Mouse (Mus musculus) lung, embryonic 16.5 days (tissue): ENCODE measurements around the gene Pex14. TPM values are rescaled to one million over a fixed set of nuclear protein-coding genes. Genes with fewer than 3 reads are reported as not detected.

ENCODE experiments used
- ATAC-seq: fragments of 200-750 bp; cut with Nextera tagmentation; 2 replicates; pipeline ENCODE4 v1.8.0; 2017; ENCODE audit warnings: low read depth, mild to moderate bottlenecking, moderate library complexity
- H3K27ac ChIP-seq: fragments of 300-500 bp; sonication (generic); 2 replicates; pipeline ENCODE4 v1.5.1; 2014; ENCODE audit warnings: mild to moderate bottlenecking, control low read depth, low read length
- H3K27me3 ChIP-seq: fragments of 300-500 bp; sonication (generic); 2 replicates; pipeline ENCODE4 v1.6.1; 2014; ENCODE audit warnings: low read depth, low read length, mixed read lengths; ENCODE audit not compliant: control insufficient read depth, insufficient read depth
- H3K36me3 ChIP-seq: fragments of 300-500 bp; sonication (generic); 2 replicates; pipeline ENCODE4 v1.6.1; 2014; ENCODE audit warnings: low read length; ENCODE audit not compliant: control insufficient read depth, insufficient read depth
- H3K4me1 ChIP-seq: fragments of 300-500 bp; sonication (generic); replicated peaks from 2 replicates; pipeline ENCODE4 v1.6.1; 2014; ENCODE audit warnings: low read length, mixed read lengths; ENCODE audit not compliant: control insufficient read depth, insufficient read depth
- H3K4me2 ChIP-seq: fragments of 300-500 bp; sonication (generic); 2 replicates; pipeline ENCODE4 v1.6.1; 2014; ENCODE audit warnings: low read depth, low read length, control low read depth
- H3K4me3 ChIP-seq: fragments of 300-500 bp; sonication (generic); 2 replicates; pipeline ENCODE4 v1.5.1; 2014; ENCODE audit warnings: mild to moderate bottlenecking, low read length, control low read depth
- H3K9ac ChIP-seq: fragments of 300-500 bp; sonication (generic); 2 replicates; pipeline ENCODE4 v1.6.1; 2014; ENCODE audit warnings: low read length, control low read depth
- H3K9me3 ChIP-seq: fragments of 300-500 bp; sonication (generic); 2 replicates; pipeline ENCODE4 v1.6.1; 2016; ENCODE audit warnings: low read length; ENCODE audit not compliant: control insufficient read depth
- WGBS: fragments of 180-500 bp; shearing (Covaris S2); extraction: QIAGEN DNeasy Blood & Tissue Kit; methylation state at CpG from one replicate; pipeline ENCODE4 v1.1.7; 2014; 5-methylcytosine and 5-hydroxymethylcytosine counted together
- polyA plus RNA-seq: library from polyadenylated mRNA; unstranded; fragments of >200 nt; fragmentation: Nextera tagmentation; extraction: Ambion mirVana; gene quantifications from 2 replicates; pipeline ENCODE4 v1.2.1, GENCODE M21; 2015

Gene Pex14
- polyA plus RNA-seq, 1 experiment from 2014 or later: 48.8 TPM

DNA sequence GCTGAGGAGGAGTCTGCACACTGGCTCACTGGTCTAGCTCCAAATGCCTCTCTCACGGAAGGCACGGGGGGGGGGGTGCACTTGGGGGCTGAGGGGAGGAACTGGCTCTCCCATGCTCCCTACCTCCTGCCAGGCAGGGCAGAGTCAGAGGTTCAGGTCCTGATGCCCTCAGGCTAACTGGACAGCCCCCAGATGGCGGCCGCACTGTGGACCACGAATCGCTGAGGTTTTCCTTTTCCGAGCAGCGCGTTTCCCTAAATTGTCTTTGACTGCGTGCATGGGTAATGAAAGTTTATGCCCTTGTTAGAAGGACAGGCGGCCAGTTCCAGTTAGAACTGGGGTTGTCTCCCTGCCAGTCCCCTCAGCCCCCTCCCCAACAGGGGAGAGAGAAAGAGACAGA is 179.1 kb downstream of the Pex14 start:
- WGBS: 70% methylated on average over 11 of the region's 11 CpGs
- Histone ChIP-seq H3K4me3 (no peak overlapping the region), H3K36me3 (no peaks in the 10 kb centered on the region), H3K4me1 (peaks cover 36% of the 10 kb centered on the region), H3K27me3 (peaks cover 2% of the 10 kb centered on the region; the same call in 1 of the 2 replicates), H3K27ac (no peak overlapping the region; the same call in 1 of the 2 replicates), H3K4me2 (no peak overlapping the region), H3K9ac (no peak overlapping the region), H3K9me3 (no peaks in the 10 kb centered on the region)
- ATAC-seq: no peak

DNA sequence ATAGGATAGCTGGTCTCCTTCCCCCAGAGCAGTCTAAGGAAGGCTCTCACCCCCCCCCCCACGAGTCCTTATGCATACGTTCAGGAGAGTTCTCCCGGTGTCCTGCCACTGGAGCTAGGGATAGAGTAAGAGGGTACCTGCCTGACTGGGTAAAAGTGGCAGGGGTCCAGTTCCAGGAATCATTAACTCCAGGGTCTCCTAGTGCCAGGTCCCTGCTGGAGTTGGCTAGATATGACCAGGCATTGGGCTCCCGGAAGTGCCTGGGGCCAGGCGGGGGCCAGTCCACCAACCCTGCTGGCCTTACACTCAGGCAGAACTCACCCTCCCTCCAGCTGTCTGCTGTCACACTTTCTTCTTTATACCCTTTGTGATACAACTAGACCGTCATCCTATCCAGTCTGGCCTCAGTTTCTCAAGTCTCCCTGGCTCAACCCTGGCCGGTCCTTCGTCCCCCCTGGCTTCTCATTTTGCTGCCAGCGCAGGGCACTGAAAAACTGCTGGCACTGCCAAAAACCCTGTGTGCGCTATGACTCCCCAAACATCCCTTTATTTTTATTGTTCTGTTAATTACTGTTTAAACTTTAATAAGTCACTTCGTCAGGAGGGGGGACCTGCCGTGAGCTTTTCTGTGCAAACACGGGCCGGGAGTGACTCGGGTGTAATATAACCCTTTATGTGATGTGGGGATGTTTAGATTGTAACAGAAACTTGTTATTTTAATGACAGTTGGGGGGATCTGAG is 180.8 kb downstream of the Pex14 start:
- H3K36me3 ChIP-seq: no peaks in the 10 kb centered on the region
- peaks cover 2% of the 10 kb centered on the region; the same call in 1 of the 2 replicates for H3K27me3 ChIP-seq
- WGBS: 59% methylated on average over 15 of the region's 15 CpGs
- H3K9ac ChIP-seq: no peak overlapping the region
- no peak overlapping the region for H3K27ac ChIP-seq
- no peaks in the 10 kb centered on the region for H3K9me3 ChIP-seq
- ATAC-seq: no peak
- H3K4me2 ChIP-seq: no peak overlapping the region
- H3K4me3 ChIP-seq: no peak overlapping the region
- peaks cover 34% of the 10 kb centered on the region for H3K4me1 ChIP-seq

DNA sequence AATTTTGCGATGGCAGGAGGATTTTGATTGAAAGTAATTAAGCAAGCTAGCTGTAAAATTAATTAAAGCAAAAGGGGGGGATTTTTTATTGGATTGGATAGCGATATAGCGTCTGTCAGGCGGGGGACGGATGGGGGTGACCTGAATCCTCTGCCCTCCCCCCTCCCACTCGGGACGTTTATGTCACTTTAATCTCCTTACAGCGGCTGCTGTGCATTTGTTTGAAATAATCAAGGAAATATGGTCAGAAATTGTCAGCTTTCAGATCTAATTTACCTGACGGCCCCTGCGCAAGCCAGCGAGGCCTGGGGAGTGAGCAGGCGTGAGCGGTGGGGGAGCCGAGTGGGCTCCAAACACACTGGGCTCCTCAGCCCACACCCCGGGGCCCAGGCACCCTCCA is 183.8 kb downstream of the Pex14 start:
- Histone ChIP-seq H3K27ac (no peak overlapping the region), H3K4me1 (peaks cover 20% of the 10 kb centered on the region), H3K4me3 (no peak overlapping the region), H3K9me3 (no peaks in the 10 kb centered on the region), H3K4me2 (no peak overlapping the region), H3K36me3 (no peaks in the 10 kb centered on the region), H3K27me3 (no peaks in the 10 kb centered on the region), H3K9ac (no peak overlapping the region)
- no peak for ATAC-seq
- WGBS: 82% methylated on average over 15 of the region's 15 CpGs

DNA sequence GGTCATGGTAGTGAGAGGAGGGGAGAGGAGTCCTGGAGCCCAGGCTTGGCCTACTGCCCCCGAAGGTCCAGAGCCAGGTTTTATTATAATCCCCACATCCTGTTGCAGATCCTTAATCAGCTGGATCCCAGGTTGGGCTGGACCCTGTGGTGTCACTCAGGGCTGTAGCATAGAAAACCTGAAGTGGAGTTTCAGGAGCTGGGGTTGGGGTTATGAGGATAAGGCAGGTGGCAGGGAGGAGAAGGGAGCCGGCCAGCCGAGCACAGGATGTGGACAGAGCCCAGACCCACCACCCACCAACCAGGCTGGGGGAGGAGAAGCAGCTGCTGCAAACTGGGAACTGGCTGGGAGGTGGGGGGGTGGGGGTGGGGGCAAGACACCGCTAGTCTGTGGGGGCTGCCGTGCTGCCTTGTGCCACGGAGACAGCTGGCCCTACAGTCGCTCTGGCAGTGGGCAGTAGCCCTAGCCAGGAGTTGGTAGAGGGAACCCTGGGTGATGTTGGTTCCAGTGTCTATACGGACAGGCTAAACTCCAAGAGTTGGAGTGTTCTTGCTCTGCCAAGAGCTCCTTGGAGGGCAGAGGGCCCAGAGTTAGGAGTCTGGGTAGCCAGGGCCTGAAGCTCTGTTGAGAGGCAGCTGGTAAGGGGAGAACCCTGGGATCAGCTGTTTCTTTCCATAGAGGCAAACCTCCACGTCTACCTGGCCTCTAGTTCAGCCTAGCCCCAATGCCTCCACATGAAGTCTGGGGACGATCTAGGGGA is 184.6 kb downstream of the Pex14 start:
- H3K9ac ChIP-seq: 0 out of 2 replicates have a peak overlapping the region, but pooled peaks have one; percentile 27
- H3K27me3 ChIP-seq: no peaks in the 10 kb centered on the region
- H3K4me2 ChIP-seq: no peak overlapping the region
- no peaks in the 10 kb centered on the region for H3K9me3 ChIP-seq
- ATAC-seq: peak; percentile 82
- no peaks in the 10 kb centered on the region for H3K36me3 ChIP-seq
- WGBS: 45% methylated on average over 10 of the region's 10 CpGs
- H3K4me1 ChIP-seq: peaks cover 27% of the 10 kb centered on the region
- no peak overlapping the region for H3K27ac ChIP-seq
- H3K4me3 ChIP-seq: no peak overlapping the region

DNA sequence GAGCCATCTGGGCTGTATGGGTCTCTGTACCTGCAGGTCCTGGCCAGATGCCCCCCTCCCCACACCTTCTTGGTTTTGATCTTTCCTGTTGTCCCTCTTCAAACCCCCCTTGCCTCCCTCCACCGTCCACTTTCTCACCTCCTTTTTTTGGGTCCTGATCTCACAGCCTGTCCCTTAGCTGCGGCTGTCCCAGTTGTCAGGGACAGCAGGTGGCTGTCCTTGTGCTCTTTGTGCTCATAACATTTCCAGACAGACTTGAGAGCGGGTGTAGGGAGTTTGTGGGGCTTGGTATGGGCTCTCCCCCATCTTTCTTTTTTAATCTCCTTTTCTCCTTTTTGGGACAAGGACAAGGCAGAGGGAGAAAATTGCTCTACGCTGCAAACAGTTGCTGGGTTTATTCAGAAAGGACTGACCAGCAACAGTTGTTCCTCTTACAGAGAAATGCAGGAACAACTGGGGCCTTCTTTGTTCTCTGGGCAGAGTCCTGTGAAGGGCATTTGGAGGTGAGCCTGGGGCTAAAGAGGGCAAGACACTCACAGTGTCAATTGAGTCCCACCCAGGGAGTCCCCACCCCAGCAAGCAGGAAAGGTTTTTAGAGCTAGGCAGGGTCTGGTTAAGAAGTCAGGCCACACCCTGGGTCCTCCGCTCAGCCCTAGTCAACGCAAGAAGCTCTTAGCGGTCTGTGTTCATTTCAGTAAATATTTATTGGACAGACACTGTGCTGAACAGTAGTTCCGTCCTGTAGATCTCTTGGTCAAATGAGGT is 186.7 kb downstream of the Pex14 start:
- ATAC-seq: no peak
- H3K27me3 ChIP-seq: no peaks in the 10 kb centered on the region
- no peaks in the 10 kb centered on the region for H3K9me3 ChIP-seq
- H3K4me2 ChIP-seq: no peak overlapping the region
- H3K27ac ChIP-seq: 0 out of 2 replicates have a peak overlapping the region, but pooled peaks have one; percentile 18
- H3K4me3 ChIP-seq: no peak overlapping the region
- WGBS: 53% methylated on average over 8 of the region's 8 CpGs
- H3K9ac ChIP-seq: 0 out of 2 replicates have a peak overlapping the region, but pooled peaks have one; percentile 8
- H3K4me1 ChIP-seq: peaks cover 25% of the 10 kb centered on the region
- H3K36me3 ChIP-seq: no peaks in the 10 kb centered on the region

DNA sequence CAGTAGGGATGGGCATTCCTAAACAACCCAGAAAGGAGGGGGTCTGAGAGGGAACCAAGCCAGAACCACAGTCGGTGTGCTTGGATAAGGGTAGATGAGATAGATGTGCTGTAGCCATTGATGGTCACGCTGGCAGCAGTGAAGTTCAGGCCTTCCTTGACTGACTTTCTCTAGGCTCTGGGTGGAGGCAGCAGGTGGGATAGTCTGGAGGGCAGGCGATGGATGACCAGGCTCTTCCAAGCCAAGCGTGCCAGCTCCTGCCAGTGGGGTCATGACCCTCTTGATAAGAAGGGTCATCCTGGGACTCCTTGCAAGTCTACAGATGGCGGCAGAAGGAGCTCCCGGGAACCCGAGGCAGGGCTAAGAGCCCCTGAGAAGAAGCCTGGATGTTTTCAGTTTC is 187.5 kb downstream of the Pex14 start:
- no peak overlapping the region for H3K4me2 ChIP-seq
- H3K4me1 ChIP-seq: peaks cover 29% of the 10 kb centered on the region
- no peak for ATAC-seq
- H3K27ac ChIP-seq: no peak overlapping the region
- H3K36me3 ChIP-seq: no peaks in the 10 kb centered on the region
- 38% methylated on average over 7 of the region's 7 CpGs for WGBS
- H3K27me3 ChIP-seq: no peaks in the 10 kb centered on the region
- no peak overlapping the region for H3K4me3 ChIP-seq
- H3K9ac ChIP-seq: no peak overlapping the region
- no peaks in the 10 kb centered on the region for H3K9me3 ChIP-seq

Other genes starting within 250 kb of the Pex14 start
- 33.2 and 33.9 TPM in 2 replicates for gene Dffa, start 4.3 kb upstream of the Pex14 start, polyA plus RNA-seq
- gene Cort, start 26.9 kb upstream of the Pex14 start, polyA plus RNA-seq: 0.44 TPM in 1 of 2 replicates, not detected in the other
- gene Cenps, start 37.8 kb upstream of the Pex14 start, polyA plus RNA-seq: 32.7 and 35.5 TPM in 2 replicates
- 108 and 115 TPM in 2 replicates for gene Pgd, start 66.9 kb upstream of the Pex14 start, polyA plus RNA-seq
- 31.1 and 32.5 TPM in 2 replicates for gene Kif1b, start 207.8 kb upstream of the Pex14 start, polyA plus RNA-seq